Mouse (Mus musculus): ENCODE data around the gene Eef1akmt4. TPM values are rescaled to one million over a fixed set of nuclear protein-coding genes. Genes with fewer than 3 reads are reported as not detected.
"Not testable (repeated sequence)": the region's sequence is repeated elsewhere in the genome, so short reads cannot be mapped to it uniquely, and the experiment has no call there.

Gene Eef1akmt4
- polyA plus RNA-seq, 1 experiment from 2014 or later = 42.2 TPM

DNA sequence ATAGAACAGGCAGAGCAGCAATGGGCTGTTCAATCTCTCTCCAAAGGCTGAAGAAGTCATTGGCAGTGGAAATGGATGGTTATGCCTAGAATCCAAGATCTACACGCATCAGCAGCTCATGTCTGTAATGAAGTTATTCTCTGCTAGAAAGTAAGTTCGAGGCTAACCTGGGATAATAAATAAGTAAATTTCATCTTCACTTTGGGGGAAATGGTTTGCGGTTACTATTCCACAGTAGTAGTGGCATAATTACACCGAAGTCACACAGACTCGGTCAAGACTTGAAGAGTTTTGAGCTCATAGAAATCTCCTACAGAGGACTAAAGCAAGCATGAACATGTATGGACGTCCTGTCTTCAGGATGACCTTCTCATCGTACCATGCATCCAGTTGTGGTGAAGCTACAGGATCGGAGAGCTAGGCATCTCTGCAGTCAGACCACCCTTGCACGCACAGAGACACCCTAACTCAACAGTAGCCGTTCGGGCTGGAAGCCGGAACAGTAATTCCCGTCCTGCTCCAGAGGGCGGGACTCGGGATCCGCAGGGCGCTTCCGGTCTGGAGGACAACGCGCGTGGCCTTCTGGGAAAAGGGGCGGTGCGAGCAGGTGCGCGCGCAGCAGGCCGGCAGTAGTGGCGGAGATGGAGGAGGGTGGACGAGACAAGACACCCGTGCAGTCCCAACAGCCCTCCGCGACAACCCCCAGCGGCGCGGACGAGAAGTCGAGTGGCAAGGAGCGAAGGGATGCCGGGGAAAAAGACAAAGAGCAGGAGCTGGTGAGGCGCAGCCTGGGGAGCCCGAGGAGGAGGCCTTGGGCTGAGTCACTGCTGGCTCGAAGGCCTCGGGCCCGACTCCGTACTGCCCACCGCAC is 39.9 kb downstream of the Eef1akmt4 start, which contains the start of gene Psmd2:
Psmd2 (plus strand) TSS at position 577 of the 871 bp plus-strand sequence.
- peak within 1 kb of the TSS; percentile 94 for H3K4me2 ChIP-seq (replicated peaks; ENCODE audit: low read depth, low read length)
- H3K9ac ChIP-seq (ENCODE audit: low read depth, low read length) = peak within 1 kb of the TSS; percentile 92
- no peaks in the 10 kb centered on the region for H3K9me3 ChIP-seq (ENCODE audit: control insufficient read depth, low read length)
- peaks cover 21% of the 10 kb centered on the region for H3K36me3 ChIP-seq (ENCODE audit: control insufficient read depth, insufficient read depth, low read length)
- ATAC-seq (ENCODE audit: low FRiP score, low TSS enrichment) = peak; percentile 97
- WGBS = 2% methylated on average over 46 of the region's 46 CpGs
- H3K27me3 ChIP-seq (ENCODE audit: control insufficient read depth, insufficient read depth, low read length) = no peaks in the 10 kb centered on the region
- H3K4me1 ChIP-seq (ENCODE audit: control insufficient read depth, insufficient read depth, low read length) = peaks cover 10% of the 10 kb centered on the region; the same call in 1 of the 2 replicates
- peak within 1 kb of the TSS; percentile 48; the same call in 1 of the 2 replicates for H3K27ac ChIP-seq (ENCODE audit: low read depth, low read length)
- H3K4me3 ChIP-seq (ENCODE audit: low read length) = peak within 1 kb of the TSS; percentile 93

DNA sequence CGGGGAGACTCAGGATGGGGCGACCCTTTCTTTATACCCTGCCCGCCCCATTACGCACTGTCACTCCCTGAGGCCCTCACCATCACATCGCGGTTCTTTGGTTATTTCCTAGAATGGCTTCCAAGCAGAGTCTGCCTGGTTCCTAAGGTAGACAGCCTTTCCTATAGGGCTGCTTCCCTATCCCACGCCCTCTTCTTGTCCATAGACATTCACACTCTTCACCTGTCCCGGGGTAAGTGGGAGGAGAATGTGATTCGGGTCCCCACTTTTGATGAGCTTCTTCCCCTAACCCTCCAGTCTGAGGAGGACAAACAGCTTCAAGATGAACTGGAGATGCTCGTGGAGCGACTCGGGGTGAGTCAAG is 40.5 kb downstream of the Eef1akmt4 start:
- no peak for ATAC-seq (ENCODE audit: low FRiP score, low TSS enrichment)
- H3K4me3 ChIP-seq (ENCODE audit: low read length) = peak overlapping the region; percentile 93
- peak overlapping the region; percentile 94 for H3K4me2 ChIP-seq (replicated peaks; ENCODE audit: low read depth, low read length)
- peaks cover 10% of the 10 kb centered on the region; the same call in 1 of the 2 replicates for H3K4me1 ChIP-seq (ENCODE audit: control insufficient read depth, insufficient read depth, low read length)
- H3K27me3 ChIP-seq (ENCODE audit: control insufficient read depth, insufficient read depth, low read length) = no peaks in the 10 kb centered on the region
- H3K36me3 ChIP-seq (ENCODE audit: control insufficient read depth, insufficient read depth, low read length) = peaks cover 27% of the 10 kb centered on the region
- no peak overlapping the region for H3K27ac ChIP-seq (ENCODE audit: low read depth, low read length)
- H3K9me3 ChIP-seq (ENCODE audit: control insufficient read depth, low read length) = no peaks in the 10 kb centered on the region
- WGBS = 8% methylated on average over 12 of the region's 12 CpGs
- peak overlapping the region; percentile 92 for H3K9ac ChIP-seq (ENCODE audit: low read depth, low read length)

DNA sequence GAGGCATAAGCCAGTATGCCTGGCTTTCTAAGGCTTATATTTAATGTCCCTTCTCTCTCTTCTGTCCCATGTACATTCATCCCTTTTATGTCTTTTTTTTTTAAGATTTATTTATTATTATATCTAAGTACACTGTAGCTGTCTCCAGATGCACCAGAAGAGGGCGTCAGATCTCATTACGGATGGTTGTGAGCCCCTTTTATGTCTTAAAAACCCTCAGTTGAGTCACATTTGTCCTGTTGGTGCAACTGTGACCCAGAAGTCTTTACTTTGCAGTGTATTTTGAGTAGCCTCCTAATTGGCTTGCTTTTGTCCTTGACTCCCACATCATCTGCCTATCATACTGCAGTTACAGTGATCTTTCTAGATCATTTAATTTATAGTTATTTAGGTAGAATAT is 41.9 kb downstream of the Eef1akmt4 start:
- peaks cover 41% of the 10 kb centered on the region for H3K36me3 ChIP-seq (ENCODE audit: control insufficient read depth, insufficient read depth, low read length)
- no peak overlapping the region for H3K4me3 ChIP-seq (ENCODE audit: low read length)
- no peak overlapping the region for H3K27ac ChIP-seq (ENCODE audit: low read depth, low read length)
- H3K9ac ChIP-seq (ENCODE audit: low read depth, low read length) = no peak overlapping the region
- ATAC-seq (ENCODE audit: low FRiP score, low TSS enrichment) = no peak
- no peaks in the 10 kb centered on the region for H3K9me3 ChIP-seq (ENCODE audit: control insufficient read depth, low read length)
- peaks cover 10% of the 10 kb centered on the region; the same call in 1 of the 2 replicates for H3K4me1 ChIP-seq (ENCODE audit: control insufficient read depth, insufficient read depth, low read length)
- no peaks in the 10 kb centered on the region for H3K27me3 ChIP-seq (ENCODE audit: control insufficient read depth, insufficient read depth, low read length)
- WGBS = 67% methylated on average over 2 of the region's 2 CpGs
- H3K4me2 ChIP-seq (replicated peaks; ENCODE audit: low read depth, low read length) = no peak overlapping the region

DNA sequence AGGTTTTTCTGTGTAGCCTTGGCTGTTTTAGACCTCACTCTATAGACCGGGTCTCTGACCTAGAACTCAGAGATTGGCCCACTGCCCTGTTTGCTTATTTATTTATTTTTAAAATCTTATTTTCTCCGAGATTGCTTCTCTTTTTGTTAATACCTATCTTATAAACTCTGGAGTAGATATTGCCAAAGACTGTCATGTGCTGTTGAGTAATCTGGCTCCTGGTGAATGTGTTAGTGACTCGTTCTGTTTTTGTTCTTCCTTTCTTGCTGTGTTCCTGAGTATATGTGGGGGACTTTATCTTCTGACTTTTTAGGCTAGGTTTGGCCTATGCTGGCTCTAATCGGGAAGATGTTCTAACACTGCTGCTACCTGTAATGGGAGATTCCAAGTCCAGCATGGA is 46.3 kb downstream of the Eef1akmt4 start:
- Histone ChIP-seq H3K4me2 (replicated peaks; ENCODE audit: low read depth, low read length) (no peak overlapping the region), H3K27ac (ENCODE audit: low read depth, low read length) (no peak overlapping the region), H3K9ac (ENCODE audit: low read depth, low read length) (no peak overlapping the region), H3K4me3 (ENCODE audit: low read length) (no peak overlapping the region), H3K9me3 (ENCODE audit: control insufficient read depth, low read length) (no peaks in the 10 kb centered on the region), H3K36me3 (ENCODE audit: control insufficient read depth, insufficient read depth, low read length) (peaks cover 84% of the 10 kb centered on the region), H3K4me1 (ENCODE audit: control insufficient read depth, insufficient read depth, low read length) (0 out of 2 replicates have a peak, but pooled peaks cover 5% of the 10 kb centered on the region), H3K27me3 (ENCODE audit: control insufficient read depth, insufficient read depth, low read length) (no peaks in the 10 kb centered on the region)
- 92% methylated on average over 4 of the region's 4 CpGs for WGBS
- no peak for ATAC-seq (ENCODE audit: low FRiP score, low TSS enrichment)

DNA sequence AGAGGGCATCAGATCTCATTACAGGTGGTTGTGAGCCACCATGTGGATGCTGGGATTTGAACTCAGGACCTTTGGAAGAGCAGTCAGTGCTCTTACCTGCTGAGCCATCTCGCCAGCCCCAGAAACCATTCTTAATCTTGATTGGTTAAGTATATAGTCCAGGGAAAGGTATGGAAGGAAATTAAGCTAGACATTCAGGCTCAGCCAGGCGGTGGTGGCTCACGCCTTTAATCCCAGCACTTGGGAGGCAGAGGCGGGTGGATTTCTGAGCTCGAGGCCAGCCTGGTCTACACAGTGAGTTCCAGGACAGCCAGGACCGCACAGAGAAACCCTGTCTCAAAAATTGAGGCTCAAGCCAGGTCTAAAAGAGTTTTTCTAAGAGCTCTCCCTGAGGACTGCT is 56.6 kb downstream of the Eef1akmt4 start, which contains the start of gene Eif4g1:
Eif4g1 (plus strand) TSS at position 301 of the 400 bp plus-strand sequence.
- H3K9ac ChIP-seq (ENCODE audit: low read depth, low read length); H3K27ac ChIP-seq (ENCODE audit: low read depth, low read length); H3K4me1 ChIP-seq (ENCODE audit: control insufficient read depth, insufficient read depth, low read length); H3K9me3 ChIP-seq (ENCODE audit: control insufficient read depth, low read length); H3K27me3 ChIP-seq (ENCODE audit: control insufficient read depth, insufficient read depth, low read length); ATAC-seq (ENCODE audit: low FRiP score, low TSS enrichment); H3K4me3 ChIP-seq (ENCODE audit: low read length); H3K4me2 ChIP-seq (replicated peaks; ENCODE audit: low read depth, low read length): not testable (repeated sequence)
- 90% methylated on average over 3 of the region's 6 CpGs for WGBS
- peaks cover 11% of the 10 kb centered on the region for H3K36me3 ChIP-seq (ENCODE audit: control insufficient read depth, insufficient read depth, low read length)

MicroRNA genes within 50 kb of the gene (microRNA counts, 519-probe panel; counts per million panel counts)
- microRNA mmu-miR-1224 = 6,579 counts per million, percentile 71 among the panel's probes with 10 or more counts

Small RNAs within 50 kb of the gene (microRNA-seq; reads per million reads assigned to microRNA genes)
- 1.7 reads per million for gene Mir1224

Other genes starting within 250 kb of the Eef1akmt4 start
- gene Abcc5, start 185.2 kb upstream of the Eef1akmt4 start, polyA plus RNA-seq (2014; fragmentation: Nextera tagmentation; extraction: Ambion mirVana) = 37.3 and 64.0 TPM in 2 replicates
- 68.6 and 115 TPM in 2 replicates for gene Eif2b5, start 112.8 kb upstream of the Eef1akmt4 start, polyA plus RNA-seq (2014; fragmentation: Nextera tagmentation; extraction: Ambion mirVana)
- 29.1 and 30.5 TPM in 2 replicates for gene Dvl3, start 94.6 kb upstream of the Eef1akmt4 start, polyA plus RNA-seq (2014; fragmentation: Nextera tagmentation; extraction: Ambion mirVana)
- gene Ap2m1, start 76.1 kb upstream of the Eef1akmt4 start, polyA plus RNA-seq (2014; fragmentation: Nextera tagmentation; extraction: Ambion mirVana) = 607 TPM in 2 replicates
- gene Abcf3, start 63.0 kb upstream of the Eef1akmt4 start, polyA plus RNA-seq (2014; fragmentation: Nextera tagmentation; extraction: Ambion mirVana) = 42.6 and 44.5 TPM in 2 replicates
- 0.79 and 1.3 TPM in 2 replicates for gene Vwa5b2, start 22.1 kb upstream of the Eef1akmt4 start, polyA plus RNA-seq (2014; fragmentation: Nextera tagmentation; extraction: Ambion mirVana)
- not detected in 2 replicates for gene Gm49333, start within 50 bp of the Eef1akmt4 start, polyA plus RNA-seq (2014; fragmentation: Nextera tagmentation; extraction: Ambion mirVana)
- gene Alg3, start 142 bp downstream of the Eef1akmt4 start, polyA plus RNA-seq (2014; fragmentation: Nextera tagmentation; extraction: Ambion mirVana) = 44.3 and 55.7 TPM in 2 replicates
- gene Camk2n2, start 9.7 kb downstream of the Eef1akmt4 start, polyA plus RNA-seq (2014; fragmentation: Nextera tagmentation; extraction: Ambion mirVana) = 1.7 and 1.9 TPM in 2 replicates
- gene Ece2, start 18.2 kb downstream of the Eef1akmt4 start, polyA plus RNA-seq (2014; fragmentation: Nextera tagmentation; extraction: Ambion mirVana) = 2.6 and 3.1 TPM in 2 replicates
- 208 and 355 TPM in 2 replicates for gene Psmd2, start 40.1 kb downstream of the Eef1akmt4 start, polyA plus RNA-seq (2014; fragmentation: Nextera tagmentation; extraction: Ambion mirVana)
- 131 and 213 TPM in 2 replicates for gene Eif4g1, start 56.7 kb downstream of the Eef1akmt4 start, polyA plus RNA-seq (2014; fragmentation: Nextera tagmentation; extraction: Ambion mirVana)
- 3.8 and 5.5 TPM in 2 replicates for gene Fam131a, start 81.6 kb downstream of the Eef1akmt4 start, polyA plus RNA-seq (2014; fragmentation: Nextera tagmentation; extraction: Ambion mirVana)
- 147 and 172 TPM in 2 replicates for gene Polr2h, start 106.1 kb downstream of the Eef1akmt4 start, polyA plus RNA-seq (2014; fragmentation: Nextera tagmentation; extraction: Ambion mirVana)
- gene Clcn2, start 106.2 kb downstream of the Eef1akmt4 start, polyA plus RNA-seq (2014; fragmentation: Nextera tagmentation; extraction: Ambion mirVana) = 15.5 and 17.3 TPM in 2 replicates
- 3.9 and 4.6 TPM in 2 replicates for gene Chrd, start 121.5 kb downstream of the Eef1akmt4 start, polyA plus RNA-seq (2014; fragmentation: Nextera tagmentation; extraction: Ambion mirVana)
- 0.89 and 1.2 TPM in 2 replicates for gene Thpo, start 122.9 kb downstream of the Eef1akmt4 start, polyA plus RNA-seq (2014; fragmentation: Nextera tagmentation; extraction: Ambion mirVana)